Mouse (Mus musculus) embryonic facial prominence, embryonic 13.5 days (tissue): ENCODE results near the gene Erich6. TPM values are rescaled to one million over a fixed set of nuclear protein-coding genes. Genes with fewer than 3 reads are reported as not detected.

ENCODE experiments used
- ATAC-seq: fragments of 200-750 bp; cut with Nextera tagmentation; 2 replicates; pipeline ENCODE4 v1.8.0; 2017; ENCODE audit warnings: low read depth; ENCODE audit not compliant: insufficient number of reproducible peaks, insufficient read depth, low FRiP score, low TSS enrichment
- H3K27ac ChIP-seq: fragments of 300-500 bp; sonication (generic); 2 replicates; pipeline ENCODE4 v1.5.1; 2015; ENCODE audit warnings: moderate library complexity, mild to moderate bottlenecking, inconsistent platforms
- H3K27me3 ChIP-seq: fragments of 300-500 bp; sonication (generic); 2 replicates; pipeline ENCODE4 v1.6.1; 2015; ENCODE audit warnings: mild to moderate bottlenecking, inconsistent platforms
- H3K36me3 ChIP-seq: fragments of 300-500 bp; sonication (generic); 2 replicates; pipeline ENCODE4 v1.6.1; 2015; ENCODE audit warnings: mild to moderate bottlenecking, inconsistent platforms
- H3K4me1 ChIP-seq: fragments of 300-500 bp; sonication (generic); 2 replicates; pipeline ENCODE4 v1.6.1; 2015; ENCODE audit warnings: inconsistent platforms
- H3K4me2 ChIP-seq: fragments of 300-500 bp; sonication (generic); 2 replicates; pipeline ENCODE4 v1.6.1; 2015; ENCODE audit warnings: moderate library complexity, mild to moderate bottlenecking, inconsistent platforms
- H3K4me3 ChIP-seq: fragments of 300-500 bp; sonication (generic); 2 replicates; pipeline ENCODE4 v1.5.1; 2015; ENCODE audit warnings: mild to moderate bottlenecking, inconsistent platforms
- H3K9ac ChIP-seq: fragments of 300-500 bp; sonication (generic); 2 replicates; pipeline ENCODE4 v1.6.1; 2015; ENCODE audit warnings: mild to moderate bottlenecking, inconsistent platforms
- H3K9me3 ChIP-seq: fragments of 300-500 bp; sonication (generic); 2 replicates; pipeline ENCODE4 v1.6.1; 2016; ENCODE audit warnings: inconsistent platforms
- WGBS: fragments of 180-500 bp; shearing (Covaris S2); methylation state at CpG from one replicate; pipeline ENCODE4 v1.1.7; 2015; ENCODE audit warnings: mixed read lengths; 5-methylcytosine and 5-hydroxymethylcytosine counted together
- polyA plus RNA-seq: library from polyadenylated mRNA; unstranded; fragments of >200 nt; fragmentation: Nextera tagmentation; extraction: Ambion mirVana; gene quantifications from 2 replicates; pipeline ENCODE4 v1.2.1, GENCODE M21; 2015

Erich6 gene
- 0.13 TPM in 1 of 2 replicates, not detected in the other for polyA plus RNA-seq

- Histone ChIP-seq H3K27me3 (no peaks in the 10 kb centered on the region), H3K4me2 (peak within 1 kb of the TSS; percentile 92), H3K9ac (peak within 1 kb of the TSS; percentile 70), H3K27ac (no peak within 1 kb of the TSS), H3K4me1 (peaks cover 4% of the 10 kb centered on the region; the same call in 1 of the 2 replicates), H3K36me3 (no peaks in the 10 kb centered on the region), H3K9me3 (no peaks in the 10 kb centered on the region), H3K4me3 (peak within 1 kb of the TSS; percentile 49)
- under 1% methylated on average over 34 of the region's 34 CpGs for WGBS
- peak; percentile 64; the same call in 1 of the 2 replicates for ATAC-seq
Measured at GRCm38 (mm10) chr3:58636406-58637295, at the start of gene Erich6. Erich6 (minus strand) TSS chr3:58637207.

- ATAC-seq, result no peak
- WGBS, result 80% methylated on average over 7 of the region's 7 CpGs
- peaks cover 28% of the 10 kb centered on the region for H3K4me1 ChIP-seq
- no peak overlapping the region for H3K4me3 ChIP-seq
- no peak overlapping the region for H3K4me2 ChIP-seq
- no peak overlapping the region for H3K9ac ChIP-seq
- H3K27me3 ChIP-seq, result no peaks in the 10 kb centered on the region
- H3K27ac ChIP-seq, result no peak overlapping the region
- H3K9me3 ChIP-seq, result no peaks in the 10 kb centered on the region
- H3K36me3 ChIP-seq, result no peaks in the 10 kb centered on the region
Measured at GRCm38 (mm10) chr3:58686206-58686921, 49.4 kb upstream of the Erich6 start.

- no peaks in the 10 kb centered on the region for H3K27me3 ChIP-seq
- no peak overlapping the region for H3K4me3 ChIP-seq
- H3K4me1 ChIP-seq, result peaks cover 33% of the 10 kb centered on the region
- H3K36me3 ChIP-seq, result no peaks in the 10 kb centered on the region
- WGBS, result 84% methylated on average over 3 of the region's 3 CpGs
- H3K9me3 ChIP-seq, result no peaks in the 10 kb centered on the region
- no peak overlapping the region for H3K4me2 ChIP-seq
- ATAC-seq, result no peak
- no peak overlapping the region for H3K27ac ChIP-seq
- no peak overlapping the region for H3K9ac ChIP-seq
Measured at GRCm38 (mm10) chr3:58685396-58685795, 48.4 kb upstream of the Erich6 start.

- H3K36me3 ChIP-seq, result no peaks in the 10 kb centered on the region
- no peak overlapping the region for H3K9ac ChIP-seq
- no peak overlapping the region for H3K4me3 ChIP-seq
- ATAC-seq, result no peak
- H3K4me2 ChIP-seq, result no peak overlapping the region
- H3K4me1 ChIP-seq, result peaks cover 31% of the 10 kb centered on the region
- H3K27ac ChIP-seq, result no peak overlapping the region
- H3K27me3 ChIP-seq, result no peaks in the 10 kb centered on the region
- 86% methylated on average over 7 of the region's 7 CpGs for WGBS
- H3K9me3 ChIP-seq, result no peaks in the 10 kb centered on the region
Measured at GRCm38 (mm10) chr3:58683346-58683745, 46.3 kb upstream of the Erich6 start.

GRCm38 (mm10) chr3:58682336-58682735 lies 45.3 kb upstream of the Erich6 start:
- no peak overlapping the region for H3K4me2 ChIP-seq
- H3K4me3 ChIP-seq, result no peak overlapping the region
- H3K27me3 ChIP-seq, result no peaks in the 10 kb centered on the region
- no peaks in the 10 kb centered on the region for H3K36me3 ChIP-seq
- peaks cover 30% of the 10 kb centered on the region for H3K4me1 ChIP-seq
- H3K27ac ChIP-seq, result no peak overlapping the region
- H3K9ac ChIP-seq, result no peak overlapping the region
- no peaks in the 10 kb centered on the region for H3K9me3 ChIP-seq
- WGBS, result 87% methylated on average over 4 of the region's 4 CpGs
- ATAC-seq, result no peak

- H3K4me1 ChIP-seq, result peaks cover 30% of the 10 kb centered on the region
- no peak overlapping the region for H3K4me2 ChIP-seq
- no peak overlapping the region for H3K27ac ChIP-seq
- no peaks in the 10 kb centered on the region for H3K9me3 ChIP-seq
- H3K9ac ChIP-seq, result no peak overlapping the region
- WGBS, result 53% methylated on average over 2 of the region's 2 CpGs
- H3K27me3 ChIP-seq, result no peaks in the 10 kb centered on the region
- no peak overlapping the region for H3K4me3 ChIP-seq
- H3K36me3 ChIP-seq, result no peaks in the 10 kb centered on the region
- no peak for ATAC-seq
Measured at GRCm38 (mm10) chr3:58681831-58682230, 44.8 kb upstream of the Erich6 start.

- Histone ChIP-seq H3K9me3 (no peaks in the 10 kb centered on the region), H3K27ac (no peak overlapping the region), H3K36me3 (peaks cover 1% of the 10 kb centered on the region), H3K4me2 (no peak overlapping the region), H3K9ac (no peak overlapping the region), H3K4me1 (peaks cover 27% of the 10 kb centered on the region), H3K4me3 (no peak overlapping the region), H3K27me3 (no peaks in the 10 kb centered on the region)
- 81% methylated on average over 7 of the region's 7 CpGs for WGBS
- ATAC-seq, result no peak
Measured at GRCm38 (mm10) chr3:58680943-58681637, 44.1 kb upstream of the Erich6 start.

- no peak overlapping the region for H3K9ac ChIP-seq
- ATAC-seq, result no peak
- H3K36me3 ChIP-seq, result peaks cover 12% of the 10 kb centered on the region
- no peak overlapping the region for H3K4me2 ChIP-seq
- H3K9me3 ChIP-seq, result no peaks in the 10 kb centered on the region
- H3K27ac ChIP-seq, result 0 out of 2 replicates have a peak overlapping the region, but pooled peaks have one; percentile 28
- no peaks in the 10 kb centered on the region for H3K27me3 ChIP-seq
- peaks cover 27% of the 10 kb centered on the region for H3K4me1 ChIP-seq
- H3K4me3 ChIP-seq, result no peak overlapping the region
- 40% methylated on average over 4 of the region's 4 CpGs for WGBS
Measured at GRCm38 (mm10) chr3:58679996-58680395, 43.0 kb upstream of the Erich6 start.

- Histone ChIP-seq H3K9me3 (no peaks in the 10 kb centered on the region), H3K27me3 (no peaks in the 10 kb centered on the region), H3K9ac (no peak overlapping the region), H3K4me2 (no peak overlapping the region), H3K36me3 (peaks cover 14% of the 10 kb centered on the region), H3K4me3 (no peak overlapping the region), H3K27ac (no peak overlapping the region), H3K4me1 (peaks cover 27% of the 10 kb centered on the region)
- ATAC-seq, result no peak
- 54% methylated on average over 2 of the region's 2 CpGs for whole genome bisulfite sequencing
Measured at GRCm38 (mm10) chr3:58678905-58679304, 41.9 kb upstream of the Erich6 start.

GRCm38 (mm10) chr3:58678384-58678783 lies 41.4 kb upstream of the Erich6 start:
- H3K27ac ChIP-seq, result no peak overlapping the region
- no peak overlapping the region for H3K4me3 ChIP-seq
- H3K9me3 ChIP-seq, result no peaks in the 10 kb centered on the region
- WGBS, result 67% methylated on average over 8 of the region's 8 CpGs
- no peak overlapping the region for H3K4me2 ChIP-seq
- no peak for ATAC-seq
- H3K4me1 ChIP-seq, result peaks cover 27% of the 10 kb centered on the region
- no peak overlapping the region for H3K9ac ChIP-seq
- H3K27me3 ChIP-seq, result no peaks in the 10 kb centered on the region
- H3K36me3 ChIP-seq, result peaks cover 14% of the 10 kb centered on the region

GRCm38 (mm10) chr3:58677615-58678014 lies 40.6 kb upstream of the Erich6 start:
- H3K4me1 ChIP-seq, result peaks cover 29% of the 10 kb centered on the region
- H3K9me3 ChIP-seq, result no peaks in the 10 kb centered on the region
- no peak overlapping the region for H3K4me2 ChIP-seq
- H3K4me3 ChIP-seq, result no peak overlapping the region
- H3K27ac ChIP-seq, result no peak overlapping the region
- 47% methylated on average over 3 of the region's 3 CpGs for WGBS
- no peak overlapping the region for H3K9ac ChIP-seq
- H3K36me3 ChIP-seq, result peaks cover 14% of the 10 kb centered on the region
- H3K27me3 ChIP-seq, result no peaks in the 10 kb centered on the region
- ATAC-seq, result no peak
